Mouse (Mus musculus): ENCODE data around the gene Col4a3. TPM values are rescaled to one million over a fixed set of nuclear protein-coding genes. Genes with fewer than 3 reads are reported as not detected.

The Col4a3 gene
- total RNA-seq, 2 experiments from 2014 or later: not detected

DNA sequence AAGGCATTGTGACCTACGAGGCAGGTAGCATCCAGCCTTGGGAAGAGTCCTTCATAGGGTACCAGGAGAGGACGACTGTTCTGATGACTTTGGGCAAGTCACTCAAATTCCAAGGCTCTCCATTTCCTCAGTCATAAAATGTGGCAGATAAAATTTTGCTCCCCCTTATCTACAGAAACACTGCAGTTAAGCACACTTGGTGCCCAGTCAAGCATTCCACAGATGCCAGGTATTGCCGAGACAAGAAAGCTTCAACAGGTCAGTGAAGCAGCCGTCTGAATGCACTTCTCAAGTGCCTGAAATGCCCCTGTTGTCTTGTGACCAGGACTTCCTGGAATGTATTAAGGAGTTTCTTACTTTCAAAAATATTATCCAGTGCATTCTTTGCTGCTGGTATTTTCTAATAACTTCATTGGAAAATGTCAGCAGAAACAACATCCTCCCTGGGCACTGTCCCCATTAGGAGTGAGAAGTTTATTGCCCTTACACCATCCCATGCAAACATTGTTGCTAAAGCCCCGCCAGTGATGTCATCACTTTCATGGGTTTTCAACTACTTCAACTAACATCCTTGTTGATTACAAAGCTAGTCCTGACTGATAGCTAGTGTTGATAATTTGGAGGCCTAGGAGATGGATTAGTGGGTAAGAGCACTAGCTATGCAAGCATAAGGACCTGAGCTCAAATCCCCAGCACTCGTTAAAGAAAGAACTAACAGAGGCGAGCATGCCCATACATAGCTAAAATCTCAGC, 16.7 kb downstream of the Col4a3 start:
- ATAC-seq (replicated peaks; ENCODE audit: low FRiP score, poor library complexity, severe bottlenecking): no peak

DNA sequence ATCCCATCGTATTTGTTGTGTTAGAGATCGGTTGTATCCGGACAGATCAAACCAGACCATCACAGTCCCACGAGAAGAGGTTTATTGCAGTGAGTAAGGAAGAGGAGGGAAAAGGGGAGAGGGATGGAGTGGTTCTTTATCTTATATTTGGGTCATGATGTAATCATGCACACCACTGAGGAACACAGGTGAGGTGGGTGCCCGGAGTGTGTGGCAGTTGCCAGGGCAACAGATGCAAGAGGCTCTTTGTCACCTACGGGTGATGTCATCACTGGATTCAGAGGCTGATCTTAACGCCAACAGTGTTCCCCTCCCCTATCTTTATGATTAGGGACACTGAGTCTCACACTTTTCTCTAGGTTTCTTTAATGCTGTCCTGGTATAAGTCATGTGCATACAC, 18.6 kb downstream of the Col4a3 start:
- no peak for ATAC-seq (replicated peaks; ENCODE audit: low FRiP score, poor library complexity, severe bottlenecking)

- ATAC-seq (replicated peaks; ENCODE audit: low FRiP score, poor library complexity, severe bottlenecking): no peak
Measured at GRCm38 (mm10) chr1:82605856-82606255, 19.1 kb downstream of the Col4a3 start.

DNA sequence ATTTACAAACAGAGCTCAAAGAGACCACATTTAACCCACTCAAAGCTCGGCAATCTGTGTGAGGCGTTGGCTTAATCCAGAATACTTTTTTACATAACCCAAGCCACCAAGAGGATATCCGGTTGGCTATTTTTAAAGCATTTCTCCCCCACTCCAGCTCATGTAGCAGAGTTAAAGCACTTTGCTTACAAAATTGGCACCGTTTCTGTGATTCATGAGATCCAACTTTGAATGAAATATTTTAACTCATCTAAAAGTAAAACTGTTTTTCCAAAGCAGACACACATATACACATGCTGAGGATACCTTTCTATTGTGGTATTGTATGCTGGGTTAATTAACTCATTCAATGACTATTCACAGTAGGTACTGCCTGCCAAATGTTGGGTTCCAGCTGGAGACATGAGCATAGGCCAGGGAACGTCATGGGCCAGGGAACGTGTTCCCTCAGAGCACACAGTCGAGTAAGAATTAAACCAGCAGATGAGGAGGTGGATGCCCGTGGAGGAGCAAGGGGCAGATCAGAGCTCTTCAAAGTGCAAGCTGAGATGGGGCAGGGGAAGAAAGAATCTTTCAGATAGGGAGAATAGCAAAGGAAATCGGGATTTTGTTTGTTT, 22.0 kb downstream of the Col4a3 start:
- no peak for ATAC-seq (replicated peaks; ENCODE audit: low FRiP score, poor library complexity, severe bottlenecking)

DNA sequence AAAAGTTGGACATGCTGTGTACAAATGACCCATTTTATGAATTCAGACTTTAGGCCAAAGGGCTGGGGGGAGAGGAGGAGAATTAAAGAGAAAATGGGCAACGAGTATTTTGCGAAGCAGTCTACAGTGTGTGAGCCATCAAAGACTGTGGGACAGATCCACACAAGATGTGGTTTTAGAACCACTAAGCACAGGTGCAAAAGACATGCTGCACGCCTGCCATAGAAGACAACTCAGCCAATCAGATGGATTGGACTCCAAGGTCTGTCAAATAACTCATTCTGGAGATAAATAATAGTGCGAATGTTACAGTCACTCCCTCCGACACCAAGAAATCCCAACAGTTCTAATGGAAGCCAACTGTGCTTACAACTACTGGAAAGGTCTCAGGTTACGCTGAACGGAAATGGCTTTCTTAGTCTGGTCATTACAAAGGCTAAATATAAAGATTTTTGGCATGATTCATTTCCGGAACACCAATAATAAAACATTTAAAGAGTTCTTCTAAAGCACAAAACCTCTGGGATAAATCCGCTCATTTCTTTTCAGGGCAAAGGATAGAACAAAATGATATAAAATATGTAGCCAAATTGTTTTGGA, 25.4 kb downstream of the Col4a3 start:
- ATAC-seq (replicated peaks; ENCODE audit: low FRiP score, poor library complexity, severe bottlenecking): no peak

GRCm38 (mm10) chr1:82618001-82618400, 31.3 kb downstream of the Col4a3 start:
- ATAC-seq (replicated peaks; ENCODE audit: low FRiP score, poor library complexity, severe bottlenecking): no peak

DNA sequence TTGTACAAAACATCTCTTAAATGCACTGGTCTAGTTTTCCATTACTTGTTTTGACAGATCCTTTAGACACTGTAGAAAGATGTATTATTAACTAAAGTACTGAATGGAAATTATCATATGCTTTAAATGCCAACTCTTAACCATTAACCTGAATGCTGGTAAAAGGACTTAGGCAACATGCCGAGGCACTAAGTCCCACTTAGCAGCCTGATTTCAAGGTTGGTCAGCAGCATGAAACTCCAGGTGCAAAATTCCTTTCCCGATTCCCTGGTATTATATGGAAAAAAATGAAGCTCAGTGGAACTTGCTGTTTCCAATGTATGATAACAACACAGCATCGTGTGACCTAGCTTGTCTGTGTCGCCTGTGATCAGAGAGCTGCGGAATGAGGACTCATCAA, 31.9 kb downstream of the Col4a3 start:
- ATAC-seq (replicated peaks; ENCODE audit: low FRiP score, poor library complexity, severe bottlenecking): no peak

DNA sequence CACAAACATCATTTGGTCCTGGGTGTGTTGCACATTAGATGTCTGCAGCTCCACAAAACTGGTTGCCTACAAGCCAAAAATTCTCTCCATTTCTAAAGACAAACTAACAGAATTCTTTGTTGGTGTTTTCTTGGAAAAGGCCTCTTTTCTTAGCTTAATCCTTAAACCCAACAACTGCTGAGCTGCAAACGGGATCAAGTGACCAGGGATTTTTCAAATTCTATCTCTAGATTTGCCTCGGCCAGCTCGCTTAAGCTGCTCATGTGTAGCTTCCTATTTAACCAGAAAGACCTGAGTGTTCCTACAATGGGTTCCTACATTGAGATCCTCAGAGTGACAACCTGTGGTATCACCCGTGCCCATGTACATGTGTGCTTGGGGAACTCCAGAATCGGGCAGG, 33.3 kb downstream of the Col4a3 start:
- no peak for ATAC-seq (replicated peaks; ENCODE audit: low FRiP score, poor library complexity, severe bottlenecking)

DNA sequence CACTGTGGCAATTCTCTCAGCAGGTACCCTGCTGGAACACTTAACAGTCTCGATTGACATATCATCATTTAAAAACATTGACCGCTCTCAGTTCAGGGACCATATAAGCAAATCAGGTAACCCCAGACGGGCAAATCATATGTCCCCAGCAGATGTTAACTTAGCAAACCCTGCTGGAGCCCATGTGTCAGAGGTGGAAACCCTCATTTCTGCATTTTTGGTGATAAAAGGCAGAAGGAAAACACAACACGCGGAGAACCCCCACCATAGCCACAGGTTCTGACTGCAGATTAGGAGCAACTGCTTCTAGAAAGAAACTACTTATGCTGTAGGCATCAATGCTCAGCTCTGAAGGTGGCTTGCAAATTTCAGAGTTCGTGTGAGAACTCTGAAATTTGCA, 38.2 kb downstream of the Col4a3 start:
- ATAC-seq (replicated peaks; ENCODE audit: low FRiP score, poor library complexity, severe bottlenecking): no peak

GRCm38 (mm10) chr1:82625474-82625873, 38.8 kb downstream of the Col4a3 start:
- ATAC-seq (replicated peaks; ENCODE audit: low FRiP score, poor library complexity, severe bottlenecking): no peak

GRCm38 (mm10) chr1:82627652-82628051, 40.9 kb downstream of the Col4a3 start:
- no peak for ATAC-seq (replicated peaks; ENCODE audit: low FRiP score, poor library complexity, severe bottlenecking)

- ATAC-seq (replicated peaks; ENCODE audit: low FRiP score, poor library complexity, severe bottlenecking): no peak
Measured at GRCm38 (mm10) chr1:82629495-82629894, 42.8 kb downstream of the Col4a3 start.

DNA sequence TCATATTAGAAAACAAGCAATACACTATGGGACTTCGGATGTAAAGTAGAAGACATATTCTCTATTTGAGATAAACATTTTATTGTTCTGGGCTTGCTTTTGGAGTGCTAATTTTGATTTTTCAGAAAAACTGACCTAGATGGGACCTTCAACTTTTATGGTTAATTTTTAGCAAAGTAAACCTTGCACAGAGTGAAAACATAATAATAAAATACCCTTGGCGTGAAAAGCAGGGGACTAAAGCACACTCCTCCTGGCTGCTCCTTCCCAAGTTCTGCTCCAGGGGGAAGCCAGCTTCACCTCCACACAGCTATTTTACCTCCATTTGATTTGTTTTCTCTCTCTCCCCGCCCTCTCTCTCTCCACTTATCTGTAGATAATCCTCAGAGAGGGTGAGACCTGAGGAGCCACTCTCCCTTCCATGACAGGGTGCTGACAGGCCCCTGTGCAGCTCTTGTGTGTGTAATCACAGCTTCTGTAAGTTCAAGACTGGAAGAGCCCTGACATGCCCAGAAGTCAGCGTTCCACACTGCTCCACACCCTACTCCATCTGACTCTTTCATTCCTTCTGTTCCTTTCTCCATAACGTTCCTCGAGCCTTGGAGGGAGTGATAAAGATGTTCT, 44.6 kb downstream of the Col4a3 start:
- ATAC-seq (replicated peaks; ENCODE audit: low FRiP score, poor library complexity, severe bottlenecking): no peak

- ATAC-seq (replicated peaks; ENCODE audit: low FRiP score, poor library complexity, severe bottlenecking): no peak
Measured at GRCm38 (mm10) chr1:82634545-82635253, 48.0 kb downstream of the Col4a3 start.

- no peak for ATAC-seq (replicated peaks; ENCODE audit: low FRiP score, poor library complexity, severe bottlenecking)
Measured at GRCm38 (mm10) chr1:82635254-82635620, 48.5 kb downstream of the Col4a3 start.

- ATAC-seq (replicated peaks; ENCODE audit: low FRiP score, poor library complexity, severe bottlenecking): no peak
Measured at GRCm38 (mm10) chr1:82636321-82636720, 49.6 kb downstream of the Col4a3 start.

DNA sequence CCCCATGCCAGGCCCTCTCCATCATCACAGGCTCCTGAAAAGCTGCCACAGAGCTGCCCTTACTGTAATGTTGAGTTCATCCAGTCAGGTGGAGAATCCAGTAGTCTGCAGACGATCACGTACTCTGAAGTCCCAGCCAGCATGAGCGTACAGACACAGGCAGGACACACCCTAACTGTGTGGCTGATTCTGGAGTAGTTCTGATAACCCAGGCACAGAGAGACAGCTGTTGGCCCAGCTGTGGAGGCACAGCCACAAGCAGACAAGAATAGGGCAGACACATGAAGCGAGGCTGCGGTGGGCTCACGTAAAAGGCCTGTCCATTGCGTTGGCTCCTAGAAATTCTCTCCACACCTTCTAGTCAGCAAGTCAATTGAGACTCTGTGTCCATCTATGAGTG, 50.7 kb downstream of the Col4a3 start:
- peak; percentile 55; the same call in 1 of the 2 replicates for ATAC-seq (replicated peaks; ENCODE audit: low FRiP score, poor library complexity, severe bottlenecking)

DNA sequence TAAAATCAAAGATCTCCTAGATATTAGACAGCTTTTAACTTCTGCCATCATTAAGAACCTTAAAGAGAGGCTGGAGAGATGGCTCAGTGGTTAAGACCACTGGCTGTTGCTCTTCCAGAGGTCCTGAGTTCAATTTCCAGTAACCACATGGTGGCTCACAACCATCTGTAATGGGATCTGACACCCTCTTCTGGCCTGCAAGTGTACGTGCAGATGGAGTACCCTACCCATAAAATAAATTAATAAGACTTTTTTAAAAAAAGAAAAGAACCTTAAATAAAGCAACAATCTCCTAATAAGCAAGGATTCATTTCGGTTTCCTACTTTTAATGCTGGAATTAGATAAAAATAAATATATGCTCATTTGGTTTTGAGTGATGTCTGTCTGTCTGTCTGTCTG, 51.7 kb downstream of the Col4a3 start:
- no peak for ATAC-seq (replicated peaks; ENCODE audit: low FRiP score, poor library complexity, severe bottlenecking)

DNA sequence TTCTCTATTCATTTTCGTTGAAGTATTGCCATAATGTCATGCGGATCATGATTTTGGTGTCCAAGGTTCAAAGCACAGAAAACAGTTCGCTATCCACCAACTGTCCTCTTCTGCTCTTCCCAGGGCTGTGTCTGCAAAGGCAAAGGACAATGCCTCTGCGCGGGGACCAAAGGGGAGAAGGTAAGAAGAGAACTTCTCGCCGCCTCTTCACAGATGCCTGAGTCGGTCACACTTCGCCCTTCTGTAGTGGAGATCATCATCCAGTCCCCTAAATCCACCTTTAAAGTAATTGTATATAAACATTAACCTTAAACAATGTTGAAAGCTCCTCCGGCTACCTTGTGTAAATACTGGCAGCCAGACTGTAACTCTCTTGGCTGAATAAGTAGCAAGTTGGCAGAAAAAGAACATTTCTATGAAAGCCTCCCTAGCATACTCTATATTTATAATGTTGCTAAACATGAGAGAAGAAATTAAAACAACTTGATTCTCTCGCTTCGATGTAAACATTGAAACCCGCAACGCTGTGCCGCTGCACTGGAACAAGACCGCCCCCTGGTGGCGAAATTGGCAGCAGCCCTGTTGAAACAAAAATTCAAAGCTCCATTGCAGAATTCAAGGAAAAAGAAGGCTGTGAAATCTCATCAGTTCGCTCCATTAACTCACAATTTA, 54.7 kb downstream of the Col4a3 start:
- ATAC-seq (replicated peaks; ENCODE audit: low FRiP score, poor library complexity, severe bottlenecking): no peak

GRCm38 (mm10) chr1:82647989-82648388, 61.3 kb downstream of the Col4a3 start:
- no peak for ATAC-seq (replicated peaks; ENCODE audit: low FRiP score, poor library complexity, severe bottlenecking)

Data from erythroblast, adult 5-6 weeks (primary cell).